Mouse (Mus musculus): ENCODE results near the gene Bcas3.

- no peak for TF ChIP-seq CTCF (IDR thresholded peaks at IDR 0.05; ENCODE audit: low read depth, low read length)
- TF ChIP-seq POLR2A (IDR thresholded peaks at IDR 0.05; ENCODE audit: borderline replicate concordance, low read depth, low read length): no peak
Measured at GRCm38 (mm10) chr11:85830901-85831341, 478.0 kb downstream of the Bcas3 start.
